Mouse (Mus musculus): ENCODE results near the gene Dst.

GRCm38 (mm10) chr1:34120602-34121001, 212.6 kb downstream of the Dst start:
- no peak for TF ChIP-seq MYOD1 (IDR thresholded peaks at IDR 0.05; ENCODE audit: control insufficient read depth in 1 of 3, insufficient read length in 2 of 3, low read depth in 2 of 3)
- no peak for TF ChIP-seq POLR2A (IDR thresholded peaks at IDR 0.05; ENCODE audit: insufficient read length, low read depth)
- TF ChIP-seq POLR2AphosphoS2 (IDR thresholded peaks at IDR 0.05; ENCODE audit: insufficient read length, low read depth) = no peak

Data from myocyte (in vitro differentiated cells).